Mouse (Mus musculus) erythroblast, adult 5-6 weeks (primary cell): Measurements from ENCODE around the gene Naip5. TPM values are rescaled to one million over a fixed set of nuclear protein-coding genes. Genes with fewer than 3 reads are reported as not detected.

ENCODE experiments used
- total RNA-seq, 2 experiments: library from RNA; stranded (forward) in 1 of 2; stranded (reverse) in 1 of 2; fragments of 150-400 nt in 1 of 2; fragments of 200-764, 138-1000 nt in 1 of 2; gene quantifications; 2 replicates each; pipeline versions ENCODE4 v1.2.3 to v1.2.4; 2015 to 2017; ENCODE audit warnings: low replicate concordance in 2 of 2

Gene Naip5
- total RNA-seq, 2 experiments from 2014 or later: 6.2 to 8.3 TPM

Other genes starting within 250 kb of the Naip5 start
- gene Mccc2, start 230.7 kb downstream of the Naip5 start, total RNA-seq (2015; ENCODE audit: low replicate concordance): 2.9 and 6.0 TPM in 2 replicates
- 2.0 and 2.4 TPM in 2 replicates for gene Mccc2, start 230.7 kb downstream of the Naip5 start, total RNA-seq (2017; ENCODE audit: low replicate concordance)
- gene Bdp1, start 142.3 kb downstream of the Naip5 start, total RNA-seq (2015; ENCODE audit: low replicate concordance): 12.3 and 30.1 TPM in 2 replicates
- 21.9 and 26.1 TPM in 2 replicates for gene Bdp1, start 142.3 kb downstream of the Naip5 start, total RNA-seq (2017; ENCODE audit: low replicate concordance)
- 1.3 and 10.2 TPM in 2 replicates for gene Serf1, start 138.3 kb downstream of the Naip5 start, total RNA-seq (2015; ENCODE audit: low replicate concordance)
- gene Serf1, start 138.3 kb downstream of the Naip5 start, total RNA-seq (2017; ENCODE audit: low replicate concordance): 4.9 and 10.2 TPM in 2 replicates
- gene Smn1, start 121.5 kb downstream of the Naip5 start, total RNA-seq (2015; ENCODE audit: low replicate concordance): 15.9 and 19.4 TPM in 2 replicates
- gene Smn1, start 121.5 kb downstream of the Naip5 start, total RNA-seq (2017; ENCODE audit: low replicate concordance): 7.8 and 14.7 TPM in 2 replicates
- gene Naip2, start 44.2 kb downstream of the Naip5 start, total RNA-seq (2015; ENCODE audit: low replicate concordance): 12.7 and 14.4 TPM in 2 replicates
- gene Naip2, start 44.2 kb downstream of the Naip5 start, total RNA-seq (2017; ENCODE audit: low replicate concordance): 10.6 and 13.5 TPM in 2 replicates
- gene Naip6, start 71.4 kb upstream of the Naip5 start, total RNA-seq (2015; ENCODE audit: low replicate concordance): 4.8 and 8.8 TPM in 2 replicates
- gene Naip6, start 71.4 kb upstream of the Naip5 start, total RNA-seq (2017; ENCODE audit: low replicate concordance): 2.5 and 4.3 TPM in 2 replicates
- not detected in 2 replicates for gene Naip1, start 206.5 kb upstream of the Naip5 start, total RNA-seq (2015; ENCODE audit: low replicate concordance)
- 0.14 and 0.51 TPM in 2 replicates for gene Naip1, start 206.5 kb upstream of the Naip5 start, total RNA-seq (2017; ENCODE audit: low replicate concordance)
- gene Gtf2h2, start 246.3 kb upstream of the Naip5 start, total RNA-seq (2015; ENCODE audit: low replicate concordance): 10.0 and 12.9 TPM in 2 replicates
- 28.4 and 47.4 TPM in 2 replicates for gene Gtf2h2, start 246.3 kb upstream of the Naip5 start, total RNA-seq (2017; ENCODE audit: low replicate concordance)